Mouse (Mus musculus) heart, embryonic 15.5 days (tissue): ENCODE data around the gene Edem3. TPM values are rescaled to one million over a fixed set of nuclear protein-coding genes. Genes with fewer than 3 reads are reported as not detected.

Source experiments
- ATAC-seq: fragments of 200-750 bp; cut with Nextera tagmentation; replicated peaks from 2 replicates; pipeline ENCODE4 v1.8.0; 2017; ENCODE audit warnings: low read depth, moderate TSS enrichment; ENCODE audit not compliant: insufficient number of reproducible peaks, insufficient read depth, low FRiP score
- H3K27ac ChIP-seq: fragments of 300-500 bp; sonication (generic); 2 replicates; pipeline ENCODE4 v1.5.1; 2015; ENCODE audit warnings: mild to moderate bottlenecking, inconsistent platforms
- H3K27me3 ChIP-seq: fragments of 300-500 bp; sonication (generic); 2 replicates; pipeline ENCODE4 v1.6.1; 2015; ENCODE audit warnings: inconsistent platforms
- H3K36me3 ChIP-seq: fragments of 300-500 bp; sonication (generic); 2 replicates; pipeline ENCODE4 v1.6.1; 2015; ENCODE audit warnings: mild to moderate bottlenecking, inconsistent platforms
- H3K4me1 ChIP-seq: fragments of 300-500 bp; sonication (generic); replicated peaks from 2 replicates; pipeline ENCODE4 v1.6.1; 2015; ENCODE audit warnings: inconsistent platforms
- H3K4me2 ChIP-seq: fragments of 300-500 bp; sonication (generic); 2 replicates; pipeline ENCODE4 v1.6.1; 2015; ENCODE audit warnings: inconsistent platforms, mild to moderate bottlenecking, moderate library complexity
- H3K4me3 ChIP-seq: fragments of 300-500 bp; sonication (generic); 2 replicates; pipeline ENCODE4 v1.5.1; 2015; ENCODE audit warnings: mild to moderate bottlenecking, inconsistent platforms
- H3K9ac ChIP-seq: fragments of 300-500 bp; sonication (generic); 2 replicates; pipeline ENCODE4 v1.6.1; 2015; ENCODE audit warnings: mild to moderate bottlenecking, inconsistent platforms
- H3K9me3 ChIP-seq: fragments of 300-500 bp; sonication (generic); replicated peaks from 2 replicates; pipeline ENCODE4 v1.6.1; 2016; ENCODE audit warnings: inconsistent platforms
- WGBS: fragments of 180-500 bp; shearing (Covaris S2); methylation state at CpG from one replicate; pipeline ENCODE4 v1.1.7; 2015; ENCODE audit warnings: mixed read lengths; 5-methylcytosine and 5-hydroxymethylcytosine counted together
- polyA plus RNA-seq: library from polyadenylated mRNA; unstranded; fragments of >200 nt; fragmentation: Nextera tagmentation; extraction: Ambion mirVana; gene quantifications from 2 replicates; pipeline ENCODE4 v1.2.1, GENCODE M21; 2015

The Edem3 gene
- 10.6 and 11.5 TPM in 2 replicates for polyA plus RNA-seq

DNA sequence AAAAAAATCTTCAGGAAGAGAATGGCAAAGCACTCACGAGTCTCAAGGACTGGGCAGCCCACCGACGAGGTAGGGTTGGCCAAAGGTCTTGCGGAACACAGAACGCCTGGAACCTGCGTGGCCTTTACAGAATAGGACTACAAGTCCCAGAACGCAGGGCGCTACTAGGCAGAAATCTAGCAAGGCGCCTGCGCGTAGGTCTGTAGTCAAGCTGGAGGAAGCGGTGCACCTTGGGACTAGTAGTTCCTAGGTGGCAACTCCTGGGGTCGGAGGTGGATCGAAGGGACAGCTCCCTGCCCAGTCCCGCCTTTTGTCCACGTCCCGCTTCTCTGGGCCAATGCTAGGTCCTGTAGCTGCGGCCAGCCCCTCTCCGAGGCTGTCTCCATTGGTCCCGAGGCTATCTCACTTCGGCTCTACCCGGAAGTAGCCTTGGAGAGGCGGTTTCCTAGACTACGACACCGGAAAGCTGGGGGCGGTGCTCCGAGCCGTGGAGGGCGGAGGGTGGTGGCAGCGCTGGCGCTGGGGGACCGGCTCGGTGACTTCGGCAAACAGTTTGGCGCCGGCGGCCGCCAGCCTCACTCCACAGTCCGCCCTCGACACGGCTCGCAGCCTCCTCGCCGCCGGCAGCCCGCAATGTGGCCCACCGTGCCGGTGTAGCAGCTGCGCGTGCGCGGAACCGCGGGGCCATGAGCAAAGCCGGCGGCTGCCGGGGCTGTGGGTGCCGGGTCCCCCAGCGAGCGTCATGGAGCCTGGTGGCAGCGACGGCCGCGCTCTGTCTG is at the start of gene Edem3:
TSS of gene Edem3 (plus strand) at position 491 of the 779 bp plus-strand sequence.
- Histone ChIP-seq H3K4me3 (peak within 1 kb of the TSS; percentile 89), H3K4me2 (peak within 1 kb of the TSS; percentile 95), H3K27me3 (no peaks in the 10 kb centered on the region), H3K9me3 (no peaks in the 10 kb centered on the region), H3K9ac (peak within 1 kb of the TSS; percentile 80), H3K4me1 (peaks cover 14% of the 10 kb centered on the region), H3K36me3 (no peaks in the 10 kb centered on the region), H3K27ac (peak within 1 kb of the TSS; percentile 84)
- peak; percentile 99 for ATAC-seq
- WGBS = under 1% methylated on average over 63 of the region's 64 CpGs

DNA sequence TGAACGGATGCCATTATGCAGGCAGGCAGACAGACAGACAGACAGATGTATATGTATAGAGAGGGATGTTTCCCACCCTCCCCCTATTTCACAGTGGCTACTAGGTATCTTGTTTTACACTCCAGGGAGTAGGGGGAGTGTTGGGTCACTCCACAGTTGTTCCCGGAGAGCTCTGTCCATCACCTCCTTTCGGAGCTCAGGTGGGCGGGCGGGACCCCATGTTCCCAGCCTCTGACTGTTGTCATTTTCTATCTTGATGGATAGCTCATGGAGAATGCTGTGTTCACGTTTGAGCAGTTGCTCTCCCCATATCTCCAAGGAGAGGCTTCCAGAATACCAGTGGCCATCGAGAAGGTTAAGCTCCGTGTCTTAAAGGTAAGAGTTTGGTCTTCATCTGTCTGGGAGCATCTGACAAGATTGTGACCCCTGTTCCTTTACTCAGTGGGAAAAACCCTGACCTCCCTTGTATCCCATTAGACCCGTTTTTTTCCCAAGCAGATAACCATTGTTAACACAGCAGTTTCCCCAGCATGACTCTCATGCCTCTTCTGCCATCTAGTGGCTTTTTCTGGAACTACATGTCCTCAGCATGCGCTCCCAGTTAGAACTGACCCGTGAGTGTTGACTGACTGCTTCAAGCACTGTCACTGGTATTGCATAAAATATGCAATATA is 49.3 kb upstream of the Edem3 start:
- peak overlapping the region; percentile 47 for H3K4me2 ChIP-seq
- no peak overlapping the region for H3K4me3 ChIP-seq
- no peak overlapping the region for H3K9ac ChIP-seq
- H3K4me1 ChIP-seq = peaks cover 19% of the 10 kb centered on the region
- H3K27ac ChIP-seq = no peak overlapping the region
- no peaks in the 10 kb centered on the region for H3K36me3 ChIP-seq
- ATAC-seq = 0 out of 2 replicates have a peak, but pooled peaks have one; percentile 48
- H3K9me3 ChIP-seq = no peaks in the 10 kb centered on the region
- H3K27me3 ChIP-seq = no peaks in the 10 kb centered on the region
- 30% methylated on average over 11 of the region's 11 CpGs for whole genome bisulfite sequencing

DNA sequence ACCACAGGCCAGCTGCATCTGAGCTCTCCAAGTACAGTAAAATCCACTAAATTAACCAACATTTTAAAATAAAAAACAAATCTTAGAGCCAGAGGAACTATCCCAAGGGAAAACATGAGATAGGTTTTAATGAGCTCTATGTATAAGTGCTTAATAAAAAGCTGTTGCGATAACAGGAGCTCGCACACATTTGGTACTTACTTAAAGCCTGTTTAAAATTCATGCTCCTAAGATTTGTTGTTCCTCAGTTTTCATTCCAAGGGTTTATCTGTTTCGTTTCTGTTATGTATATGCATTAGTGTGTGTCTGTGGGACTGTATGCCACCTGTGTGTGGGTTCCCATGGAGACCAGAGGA is 48.8 kb upstream of the Edem3 start:
- WGBS = 81% methylated on average over 3 of the region's 3 CpGs
- H3K9ac ChIP-seq = no peak overlapping the region
- H3K36me3 ChIP-seq = no peaks in the 10 kb centered on the region
- H3K27ac ChIP-seq = no peak overlapping the region
- no peaks in the 10 kb centered on the region for H3K27me3 ChIP-seq
- peaks cover 19% of the 10 kb centered on the region for H3K4me1 ChIP-seq
- no peaks in the 10 kb centered on the region for H3K9me3 ChIP-seq
- H3K4me2 ChIP-seq = no peak overlapping the region
- H3K4me3 ChIP-seq = no peak overlapping the region
- ATAC-seq = no peak

DNA sequence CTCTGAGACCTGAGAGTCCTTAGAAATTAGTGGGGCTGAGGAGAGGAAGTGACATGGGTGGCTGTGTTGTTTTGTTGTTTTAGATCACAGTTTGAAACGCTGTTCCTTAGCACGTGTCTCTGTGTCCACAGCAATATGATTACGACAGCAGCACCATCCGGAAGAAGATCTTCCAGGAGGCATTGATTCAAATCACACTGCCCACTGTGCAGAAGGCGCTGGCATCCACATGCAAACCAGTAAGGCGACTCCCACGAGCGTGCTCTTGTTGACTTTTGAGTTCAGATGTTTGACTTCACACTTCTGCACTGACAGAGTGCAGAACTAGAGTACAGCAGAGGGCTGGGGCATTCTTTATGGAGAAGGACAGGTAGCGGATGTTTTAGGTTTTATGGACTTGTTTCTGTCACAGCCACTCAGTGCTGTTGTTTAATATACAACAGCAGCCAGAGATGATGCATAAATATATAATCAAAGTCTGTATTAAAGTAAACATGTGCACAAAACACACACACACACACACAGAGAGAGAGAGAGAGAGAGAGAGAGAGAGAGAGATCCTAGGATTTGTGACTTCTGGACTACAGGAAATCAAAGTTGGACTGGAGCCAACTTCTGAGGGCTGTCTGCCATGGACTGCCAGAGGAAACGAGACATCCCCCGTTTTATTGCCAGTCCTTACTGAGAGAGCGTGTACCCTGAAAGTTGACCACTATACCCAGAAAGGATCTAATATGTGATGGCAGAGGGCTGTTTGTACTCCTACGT is 46.0 kb upstream of the Edem3 start:
- Histone ChIP-seq H3K4me2 (0 out of 2 replicates have a peak overlapping the region, but pooled peaks have one; percentile 3), H3K4me3 (no peak overlapping the region), H3K36me3 (no peaks in the 10 kb centered on the region), H3K9ac (no peak overlapping the region), H3K4me1 (peaks cover 19% of the 10 kb centered on the region), H3K9me3 (no peaks in the 10 kb centered on the region), H3K27ac (no peak overlapping the region), H3K27me3 (no peaks in the 10 kb centered on the region)
- 35% methylated on average over 13 of the region's 13 CpGs for WGBS
- ATAC-seq = no peak

DNA sequence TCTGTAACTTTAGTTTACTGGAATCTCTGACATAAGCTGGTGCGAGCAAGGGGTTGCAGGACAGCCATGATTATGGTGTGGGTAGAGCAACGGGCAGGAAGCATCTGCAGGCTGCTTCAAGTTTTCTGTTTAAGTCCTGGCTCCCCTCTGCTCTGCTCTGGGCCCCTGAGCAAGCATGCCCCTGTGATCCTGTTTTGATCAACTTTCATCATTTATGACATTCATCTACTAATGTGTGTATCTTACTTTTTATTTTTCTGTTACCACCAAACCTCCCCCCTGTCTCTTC is 45.5 kb upstream of the Edem3 start:
- Histone ChIP-seq H3K4me3 (no peak overlapping the region), H3K9me3 (no peaks in the 10 kb centered on the region), H3K27ac (no peak overlapping the region), H3K9ac (no peak overlapping the region), H3K27me3 (no peaks in the 10 kb centered on the region), H3K36me3 (no peaks in the 10 kb centered on the region), H3K4me1 (peaks cover 19% of the 10 kb centered on the region), H3K4me2 (0 out of 2 replicates have a peak overlapping the region, but pooled peaks have one; percentile 3)
- 33% methylated on average over 2 of the region's 2 CpGs for WGBS
- ATAC-seq = no peak

DNA sequence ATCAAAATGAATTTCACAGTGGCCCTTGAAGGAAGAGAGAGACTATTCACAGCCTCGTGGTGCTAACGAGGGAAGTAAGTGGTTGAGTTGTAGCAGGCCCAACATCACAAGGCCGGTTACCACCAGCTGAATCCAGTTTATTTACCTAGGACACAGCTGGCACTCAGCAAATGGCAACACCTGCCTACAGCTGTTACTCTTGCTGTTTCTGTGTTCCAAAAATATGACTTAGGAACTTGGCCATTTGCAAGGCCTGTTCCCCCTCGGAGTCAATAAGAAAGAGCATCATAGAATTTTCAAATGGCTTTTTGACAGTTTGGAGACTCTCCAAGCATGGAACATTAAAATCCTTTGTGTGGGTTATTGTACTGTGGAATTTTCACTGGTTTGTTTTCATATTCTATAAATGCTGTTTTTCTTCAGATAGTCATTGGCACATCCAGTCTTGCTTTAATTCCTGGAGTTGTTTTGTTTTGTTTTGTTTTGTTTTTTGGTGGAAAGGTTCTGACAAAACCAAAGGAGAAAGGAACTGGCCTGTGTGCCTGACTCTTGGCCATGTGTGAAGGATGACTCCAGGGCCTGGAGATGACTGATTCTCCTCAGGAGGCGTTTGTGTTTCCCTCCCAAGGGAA is 44.6 kb upstream of the Edem3 start:
- Histone ChIP-seq H3K36me3 (no peaks in the 10 kb centered on the region), H3K27me3 (no peaks in the 10 kb centered on the region), H3K4me1 (peaks cover 16% of the 10 kb centered on the region), H3K4me3 (no peak overlapping the region), H3K4me2 (no peak overlapping the region), H3K9me3 (no peaks in the 10 kb centered on the region), H3K27ac (no peak overlapping the region), H3K9ac (no peak overlapping the region)
- WGBS = 52% methylated on average over 5 of the region's 5 CpGs
- ATAC-seq = no peak

DNA sequence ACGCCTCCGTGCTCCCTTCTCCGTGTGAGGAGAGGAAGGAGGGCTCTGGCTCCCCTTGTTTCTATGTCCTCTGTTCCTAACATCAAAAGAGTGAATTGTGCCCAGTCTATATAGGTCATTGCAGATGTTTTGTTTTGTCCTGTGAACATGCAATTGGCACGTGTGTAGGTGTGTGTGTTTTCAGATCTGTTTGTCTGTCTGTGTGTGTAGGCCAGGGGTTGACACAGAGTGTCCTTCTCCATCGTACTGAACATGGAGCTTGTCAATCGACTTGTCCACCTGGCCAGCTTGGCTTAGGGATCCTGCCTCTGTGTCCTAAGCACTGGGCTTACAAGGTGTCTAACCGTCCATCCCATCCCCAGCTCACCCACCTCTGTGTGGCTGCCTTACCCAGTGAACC is 44.1 kb upstream of the Edem3 start:
- WGBS = 58% methylated on average over 7 of the region's 7 CpGs
- no peak overlapping the region for H3K27ac ChIP-seq
- ATAC-seq = no peak

DNA sequence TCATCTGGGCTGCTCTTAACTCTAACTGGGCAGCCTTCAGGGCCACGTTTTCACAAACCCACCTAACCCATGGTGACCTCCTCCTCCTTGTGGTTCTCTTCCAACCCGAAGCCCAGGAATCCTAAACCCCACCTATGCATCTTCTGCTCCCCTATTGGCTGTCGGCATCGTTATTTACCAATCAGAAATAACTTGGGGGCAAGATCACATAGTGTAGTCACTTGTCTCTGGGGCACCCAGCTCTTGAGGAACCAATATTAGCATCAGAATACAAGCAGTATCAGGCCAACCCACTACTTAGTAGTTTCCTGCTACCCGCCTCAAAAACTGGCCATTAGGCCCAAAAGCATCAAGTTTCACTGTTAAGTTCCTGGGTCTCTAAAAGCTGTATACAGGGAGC is 42.5 kb upstream of the Edem3 start:
- no peak for ATAC-seq
- no peak overlapping the region for H3K4me2 ChIP-seq
- peaks cover 14% of the 10 kb centered on the region for H3K4me1 ChIP-seq
- H3K27me3 ChIP-seq = no peaks in the 10 kb centered on the region
- H3K4me3 ChIP-seq = no peak overlapping the region
- no peak overlapping the region for H3K27ac ChIP-seq
- no peak overlapping the region for H3K9ac ChIP-seq
- no peaks in the 10 kb centered on the region for H3K36me3 ChIP-seq
- WGBS = 53% methylated on average over 5 of the region's 5 CpGs
- no peaks in the 10 kb centered on the region for H3K9me3 ChIP-seq

More for the DNA sequence above, 44.1 kb upstream of the Edem3 start:
- Histone ChIP-seq H3K4me3 (no peak overlapping the region), H3K4me1 (peaks cover 14% of the 10 kb centered on the region), H3K9me3 (no peaks in the 10 kb centered on the region), H3K36me3 (no peaks in the 10 kb centered on the region), H3K9ac (no peak overlapping the region), H3K4me2 (no peak overlapping the region), H3K27me3 (no peaks in the 10 kb centered on the region)

DNA sequence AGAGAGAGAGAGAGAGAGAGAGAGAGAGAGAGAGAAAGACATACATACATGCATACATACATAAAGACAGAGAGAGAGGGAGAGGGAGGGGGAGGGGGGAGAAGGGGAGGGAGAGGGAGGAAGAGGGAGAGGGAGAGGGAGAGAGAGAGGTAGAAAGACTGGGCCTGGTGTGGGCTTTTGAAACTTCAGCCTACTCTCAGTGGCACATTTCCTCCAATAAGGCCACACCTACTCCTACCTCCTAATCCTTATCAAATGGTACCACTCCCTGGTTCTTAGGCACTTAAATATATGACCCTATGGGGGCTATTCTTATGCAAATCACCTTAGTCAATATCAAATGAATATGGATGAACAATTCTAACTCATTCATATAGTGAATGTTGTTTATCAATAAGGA is 41.5 kb upstream of the Edem3 start:
- no peak overlapping the region for H3K27ac ChIP-seq
- H3K9ac ChIP-seq = no peak overlapping the region

DNA sequence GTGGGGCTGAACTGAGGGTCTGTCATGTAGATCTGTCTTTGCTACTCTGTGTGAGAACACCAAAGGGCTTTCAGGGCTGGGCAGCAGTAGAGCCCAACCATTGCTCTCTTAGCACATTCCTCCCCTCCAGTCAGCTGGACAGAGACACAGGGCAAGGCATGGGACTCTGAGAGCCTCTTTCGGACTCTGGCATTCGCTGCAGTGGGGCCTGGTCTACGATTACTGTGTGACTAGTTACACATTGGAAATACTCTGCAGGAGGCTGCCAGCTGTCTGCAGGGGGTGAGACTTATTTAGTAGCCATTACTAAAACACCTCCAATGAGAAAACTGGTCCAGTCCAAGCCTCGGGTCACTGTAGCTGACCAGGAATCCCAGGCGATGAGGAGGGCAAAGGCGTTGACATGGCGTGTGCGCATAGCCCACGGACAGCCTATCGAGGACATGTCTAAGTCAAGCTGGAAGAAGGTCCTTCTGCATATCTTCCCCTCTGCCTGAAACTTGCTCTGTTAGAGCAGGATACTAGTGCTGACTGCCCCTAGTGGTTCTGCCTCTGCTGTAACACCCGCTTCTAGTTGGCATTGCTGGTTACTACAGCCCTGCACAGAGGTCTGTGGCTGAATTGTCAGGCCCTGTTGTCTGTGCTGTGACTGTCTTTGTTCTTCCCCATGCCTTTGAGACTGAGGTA is 39.0 kb upstream of the Edem3 start:
- Histone ChIP-seq H3K36me3 (no peaks in the 10 kb centered on the region), H3K4me3 (no peak overlapping the region), H3K4me2 (no peak overlapping the region), H3K9me3 (no peaks in the 10 kb centered on the region), H3K27ac (no peak overlapping the region), H3K4me1 (0 out of 2 replicates have a peak, but pooled peaks cover 8% of the 10 kb centered on the region), H3K27me3 (no peaks in the 10 kb centered on the region), H3K9ac (no peak overlapping the region)
- ATAC-seq = 0 out of 2 replicates have a peak, but pooled peaks have one; percentile 31
- WGBS = 71% methylated on average over 11 of the region's 11 CpGs

More for the DNA sequence above, 41.5 kb upstream of the Edem3 start:
- no peaks in the 10 kb centered on the region for H3K9me3 ChIP-seq
- H3K4me3 ChIP-seq = no peak overlapping the region
- H3K36me3 ChIP-seq = no peaks in the 10 kb centered on the region
- ATAC-seq = no peak
- peaks cover 14% of the 10 kb centered on the region for H3K4me1 ChIP-seq
- no peaks in the 10 kb centered on the region for H3K27me3 ChIP-seq
- no peak overlapping the region for H3K4me2 ChIP-seq
